Mouse (Mus musculus) embryonic fibroblast, embryonic 13.5 days (primary cell): Measurements from ENCODE around the gene Acsm3. TPM values are rescaled to one million over a fixed set of nuclear protein-coding genes. Genes with fewer than 3 reads are reported as not detected.

Experiments used
- H3K27ac ChIP-seq: 2 replicates; pipeline ENCODE4 v1.5.1; 2012; ENCODE audit warnings: low read length, control low read depth, inconsistent platforms; ENCODE audit not compliant: insufficient read depth
- H3K4me1 ChIP-seq: 2 replicates; pipeline ENCODE4 v1.6.1; 2011; ENCODE audit warnings: low read length; ENCODE audit not compliant: control insufficient read depth, insufficient read depth
- H3K4me3 ChIP-seq: 2 replicates; pipeline ENCODE4 v1.5.1; 2011; ENCODE audit warnings: mild to moderate bottlenecking, control low read depth, low read length; ENCODE audit not compliant: insufficient read depth
- CTCF ChIP-seq: IDR thresholded peaks from 2 replicates; pipeline ENCODE4 v1.5.1; 2011; ENCODE audit warnings: mild to moderate bottlenecking, control low read depth, low read length, moderate library complexity, borderline replicate concordance; ENCODE audit not compliant: insufficient read depth
- POLR2A ChIP-seq: IDR thresholded peaks from 2 replicates; pipeline ENCODE4 v1.6.1; 2011; ENCODE audit warnings: low read depth, mild to moderate bottlenecking, control low read depth, low read length, moderate library complexity
- polyA plus RNA-seq: library from polyadenylated mRNA; stranded (reverse); fragments of >200 nt; gene quantifications from 2 replicates; pipeline ENCODE4 v1.2.4, GENCODE M21; 2011; ENCODE audit warnings: low read depth; ENCODE audit not compliant: missing spikeins, insufficient read length

Acsm3 gene
- polyA plus RNA-seq, 1 experiment, result not detected

GRCm38 (mm10) chr7:119748761-119749160 lies 12.0 kb upstream of the Acsm3 start:
- H3K4me3 ChIP-seq, result no peak overlapping the region
- no peak overlapping the region for H3K27ac ChIP-seq
- TF ChIP-seq CTCF (no peak), POLR2A (no peak)

GRCm38 (mm10) chr7:119749942-119750341 lies 10.8 kb upstream of the Acsm3 start:
- TF ChIP-seq POLR2A (no peak), CTCF (no peak)
- no peaks in the 10 kb centered on the region for H3K4me1 ChIP-seq
- no peak overlapping the region for H3K4me3 ChIP-seq
- H3K27ac ChIP-seq, result no peak overlapping the region

More at GRCm38 (mm10) chr7:119748761-119749160, 12.0 kb upstream of the Acsm3 start:
- H3K4me1 ChIP-seq, result no peaks in the 10 kb centered on the region

GRCm38 (mm10) chr7:119753696-119754095 lies 7.0 kb upstream of the Acsm3 start:
- no peak for TF ChIP-seq CTCF
- no peaks in the 10 kb centered on the region for H3K4me1 ChIP-seq
- H3K27ac ChIP-seq, result no peak overlapping the region
- no peak overlapping the region for H3K4me3 ChIP-seq

- H3K27ac ChIP-seq, result no peak overlapping the region
- no peaks in the 10 kb centered on the region for H3K4me1 ChIP-seq
- no peak overlapping the region for H3K4me3 ChIP-seq
- TF ChIP-seq CTCF (no peak), POLR2A (no peak)
Measured at GRCm38 (mm10) chr7:119762166-119762697, 1.5 kb downstream of the Acsm3 start.

GRCm38 (mm10) chr7:119764377-119764776 lies 3.7 kb downstream of the Acsm3 start:
- Histone ChIP-seq H3K27ac (no peak overlapping the region), H3K4me1 (no peaks in the 10 kb centered on the region), H3K4me3 (no peak overlapping the region)
- TF ChIP-seq CTCF (no peak), POLR2A (no peak)

GRCm38 (mm10) chr7:119766996-119767395 lies 6.3 kb downstream of the Acsm3 start:
- TF ChIP-seq POLR2A (no peak), CTCF (no peak)
- no peak overlapping the region for H3K27ac ChIP-seq

GRCm38 (mm10) chr7:119769895-119770294 lies 9.2 kb downstream of the Acsm3 start:
- no peak overlapping the region for H3K27ac ChIP-seq
- H3K4me1 ChIP-seq, result no peaks in the 10 kb centered on the region
- no peak overlapping the region for H3K4me3 ChIP-seq
- TF ChIP-seq CTCF, result no peak

More at GRCm38 (mm10) chr7:119766996-119767395, 6.3 kb downstream of the Acsm3 start:
- H3K4me3 ChIP-seq, result no peak overlapping the region
- no peaks in the 10 kb centered on the region for H3K4me1 ChIP-seq

- H3K4me3 ChIP-seq, result no peak overlapping the region
- TF ChIP-seq POLR2A (no peak), CTCF (no peak)
- H3K4me1 ChIP-seq, result no peaks in the 10 kb centered on the region
- H3K27ac ChIP-seq, result no peak overlapping the region
Measured at GRCm38 (mm10) chr7:119783453-119783852, 22.7 kb downstream of the Acsm3 start.

GRCm38 (mm10) chr7:119784908-119785307 lies 24.2 kb downstream of the Acsm3 start:
- TF ChIP-seq CTCF, result no peak
- no peak for TF ChIP-seq POLR2A
- H3K4me3 ChIP-seq, result no peak overlapping the region
- H3K4me1 ChIP-seq, result no peaks in the 10 kb centered on the region
- H3K27ac ChIP-seq, result no peak overlapping the region

- Histone ChIP-seq H3K4me3 (no peak overlapping the region), H3K27ac (no peak overlapping the region), H3K4me1 (peaks cover 4% of the 10 kb centered on the region; the same call in 1 of the 2 replicates)
- no peak for TF ChIP-seq CTCF
- no peak for TF ChIP-seq POLR2A
Measured at GRCm38 (mm10) chr7:119789024-119789423, 28.3 kb downstream of the Acsm3 start.
